Mouse (Mus musculus) embryonic facial prominence, embryonic 10.5 days (tissue): ENCODE data around the gene Abcb6. TPM values are rescaled to one million over a fixed set of nuclear protein-coding genes. Genes with fewer than 3 reads are reported as not detected.

ENCODE experiments used
- DNase-seq: peaks from one replicate; pipeline ENCODE4 v3.0.0-alpha.2; 2017; ENCODE audit warnings: low spot score
- H3K27ac ChIP-seq: fragments of 300-500 bp; sonication (generic); replicated peaks from 2 replicates; pipeline ENCODE4 v1.5.1; 2016; ENCODE audit warnings: mild to moderate bottlenecking
- H3K27me3 ChIP-seq: fragments of 300-500 bp; sonication (generic); replicated peaks from 2 replicates; pipeline ENCODE4 v1.6.1; 2016; ENCODE audit warnings: low read depth, mild to moderate bottlenecking; ENCODE audit not compliant: poor library complexity, severe bottlenecking
- H3K36me3 ChIP-seq: fragments of 300-500 bp; sonication (generic); replicated peaks from 2 replicates; pipeline ENCODE4 v1.6.1; 2016; ENCODE audit warnings: mild to moderate bottlenecking, moderate library complexity
- H3K4me1 ChIP-seq: fragments of 300-500 bp; sonication (generic); 2 replicates; pipeline ENCODE4 v1.6.1; 2016
- H3K4me3 ChIP-seq: fragments of 300-500 bp; sonication (generic); 2 replicates; pipeline ENCODE4 v1.5.1; 2016; ENCODE audit warnings: mild to moderate bottlenecking, moderate library complexity
- H3K9me3 ChIP-seq: fragments of 300-500 bp; sonication (generic); 2 replicates; pipeline ENCODE4 v1.6.1; 2016; ENCODE audit warnings: mild to moderate bottlenecking
- WGBS: fragments of 180-500 bp; shearing (Covaris S2); methylation state at CpG from one replicate; pipeline ENCODE4 v1.1.7; 2016; 5-methylcytosine and 5-hydroxymethylcytosine counted together
- polyA plus RNA-seq: library from polyadenylated mRNA; unstranded; fragments of >200 nt; fragmentation: Nextera tagmentation; extraction: Ambion mirVana; gene quantifications from 2 replicates; pipeline ENCODE4 v1.2.1, GENCODE M21; 2016

The Abcb6 gene
- polyA plus RNA-seq, 1 experiment from 2014 or later, result 32.3 TPM

DNA sequence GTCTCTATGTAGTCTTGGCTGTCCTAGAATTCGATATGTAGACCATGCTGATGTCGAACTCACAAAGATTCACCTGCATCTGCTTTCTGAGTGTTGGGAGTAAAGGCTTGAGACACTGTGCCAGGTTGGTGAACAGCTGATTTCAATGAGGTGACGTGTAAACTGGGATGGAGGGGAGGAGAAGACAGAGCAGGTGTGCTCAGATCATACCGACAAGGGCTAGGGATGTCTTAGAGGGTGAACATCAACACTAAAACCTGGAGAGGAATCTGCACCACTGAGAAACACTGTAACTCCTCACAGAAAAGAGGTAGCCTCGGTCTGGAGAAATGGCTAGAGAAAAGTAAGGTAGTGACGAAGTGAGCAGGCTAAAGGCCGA, 12.1 kb downstream of the Abcb6 start:
- no peaks in the 10 kb centered on the region for H3K27me3 ChIP-seq
- peak overlapping the region; percentile 88 for H3K27ac ChIP-seq
- H3K36me3 ChIP-seq, result peaks cover 34% of the 10 kb centered on the region
- no peaks in the 10 kb centered on the region for H3K9me3 ChIP-seq
- no peak for DNase-seq
- 11% methylated on average over 7 of the region's 7 CpGs for WGBS
- peak overlapping the region; percentile 79 for H3K4me3 ChIP-seq
- peaks cover 15% of the 10 kb centered on the region for H3K4me1 ChIP-seq

- H3K9me3 ChIP-seq, result no peaks in the 10 kb centered on the region
- no peak for DNase-seq
- H3K4me3 ChIP-seq, result no peak overlapping the region
- no peaks in the 10 kb centered on the region for H3K4me1 ChIP-seq
- H3K27ac ChIP-seq, result no peak overlapping the region
- 84% methylated on average over 4 of the region's 4 CpGs for WGBS
- no peaks in the 10 kb centered on the region for H3K27me3 ChIP-seq
- no peaks in the 10 kb centered on the region for H3K36me3 ChIP-seq
Observed at GRCm38 (mm10) chr1:75160256-75160617, 20.0 kb downstream of the Abcb6 start.

- no peaks in the 10 kb centered on the region for H3K9me3 ChIP-seq
- no peaks in the 10 kb centered on the region for H3K27me3 ChIP-seq
- 72% methylated on average over 5 of the region's 5 CpGs for WGBS
- H3K4me3 ChIP-seq, result no peak overlapping the region
- H3K36me3 ChIP-seq, result no peaks in the 10 kb centered on the region
- H3K4me1 ChIP-seq, result no peaks in the 10 kb centered on the region
- H3K27ac ChIP-seq, result no peak overlapping the region
- DNase-seq, result no peak
Observed at GRCm38 (mm10) chr1:75159540-75160255, 20.5 kb downstream of the Abcb6 start.

GRCm38 (mm10) chr1:75158990-75159389, 21.2 kb downstream of the Abcb6 start:
- no peaks in the 10 kb centered on the region for H3K36me3 ChIP-seq

GRCm38 (mm10) chr1:75155837-75156236, 24.4 kb downstream of the Abcb6 start:
- no peak for DNase-seq
- H3K9me3 ChIP-seq, result no peaks in the 10 kb centered on the region
- no peaks in the 10 kb centered on the region for H3K27me3 ChIP-seq
- 69% methylated on average over 3 of the region's 3 CpGs for WGBS
- no peaks in the 10 kb centered on the region for H3K36me3 ChIP-seq
- no peak overlapping the region for H3K27ac ChIP-seq
- H3K4me1 ChIP-seq, result no peaks in the 10 kb centered on the region
- H3K4me3 ChIP-seq, result no peak overlapping the region

More at GRCm38 (mm10) chr1:75158990-75159389, 21.2 kb downstream of the Abcb6 start:
- H3K4me3 ChIP-seq, result no peak overlapping the region
- no peaks in the 10 kb centered on the region for H3K27me3 ChIP-seq
- no peak for DNase-seq
- H3K4me1 ChIP-seq, result no peaks in the 10 kb centered on the region
- H3K27ac ChIP-seq, result no peak overlapping the region
- no peaks in the 10 kb centered on the region for H3K9me3 ChIP-seq

DNA sequence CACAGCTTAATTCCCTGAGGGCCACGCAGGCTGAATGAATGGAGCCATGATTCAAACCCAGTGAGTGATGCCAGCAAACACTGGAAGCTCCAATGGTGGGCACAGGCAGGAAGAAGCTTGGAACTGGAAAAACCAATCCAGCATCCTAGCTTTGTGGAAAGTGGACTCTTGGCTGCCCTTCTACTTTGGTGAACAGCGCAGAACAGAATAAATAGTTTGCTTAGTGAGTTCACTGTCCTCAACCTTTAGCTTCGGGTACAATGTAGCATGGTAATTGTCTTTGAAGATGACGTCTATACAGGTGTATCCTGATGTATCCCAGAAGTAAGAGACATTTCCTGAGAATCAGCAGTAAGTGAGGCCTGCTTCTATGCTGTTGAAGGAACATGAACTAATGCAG, 31.5 kb downstream of the Abcb6 start:
- Histone ChIP-seq H3K4me3 (no peak overlapping the region), H3K9me3 (no peaks in the 10 kb centered on the region), H3K36me3 (peaks cover 57% of the 10 kb centered on the region), H3K4me1 (peaks cover 9% of the 10 kb centered on the region), H3K27ac (no peak overlapping the region), H3K27me3 (no peaks in the 10 kb centered on the region)
- 90% methylated on average over 4 of the region's 4 CpGs for WGBS
- DNase-seq, result no peak

- Histone ChIP-seq H3K27ac (no peak overlapping the region), H3K36me3 (peaks cover 57% of the 10 kb centered on the region), H3K9me3 (no peaks in the 10 kb centered on the region), H3K4me3 (no peak overlapping the region), H3K4me1 (peaks cover 18% of the 10 kb centered on the region), H3K27me3 (no peaks in the 10 kb centered on the region)
- no peak for DNase-seq
- 76% methylated on average over 7 of the region's 7 CpGs for WGBS
Observed at GRCm38 (mm10) chr1:75147411-75148135, 32.6 kb downstream of the Abcb6 start.

GRCm38 (mm10) chr1:75145589-75145988, 34.6 kb downstream of the Abcb6 start:
- Histone ChIP-seq H3K27ac (no peak overlapping the region), H3K36me3 (peaks cover 57% of the 10 kb centered on the region), H3K9me3 (no peaks in the 10 kb centered on the region), H3K27me3 (no peaks in the 10 kb centered on the region), H3K4me3 (no peak overlapping the region), H3K4me1 (peaks cover 31% of the 10 kb centered on the region)
- WGBS, result 90% methylated on average over 3 of the region's 3 CpGs
- DNase-seq, result no peak

DNA sequence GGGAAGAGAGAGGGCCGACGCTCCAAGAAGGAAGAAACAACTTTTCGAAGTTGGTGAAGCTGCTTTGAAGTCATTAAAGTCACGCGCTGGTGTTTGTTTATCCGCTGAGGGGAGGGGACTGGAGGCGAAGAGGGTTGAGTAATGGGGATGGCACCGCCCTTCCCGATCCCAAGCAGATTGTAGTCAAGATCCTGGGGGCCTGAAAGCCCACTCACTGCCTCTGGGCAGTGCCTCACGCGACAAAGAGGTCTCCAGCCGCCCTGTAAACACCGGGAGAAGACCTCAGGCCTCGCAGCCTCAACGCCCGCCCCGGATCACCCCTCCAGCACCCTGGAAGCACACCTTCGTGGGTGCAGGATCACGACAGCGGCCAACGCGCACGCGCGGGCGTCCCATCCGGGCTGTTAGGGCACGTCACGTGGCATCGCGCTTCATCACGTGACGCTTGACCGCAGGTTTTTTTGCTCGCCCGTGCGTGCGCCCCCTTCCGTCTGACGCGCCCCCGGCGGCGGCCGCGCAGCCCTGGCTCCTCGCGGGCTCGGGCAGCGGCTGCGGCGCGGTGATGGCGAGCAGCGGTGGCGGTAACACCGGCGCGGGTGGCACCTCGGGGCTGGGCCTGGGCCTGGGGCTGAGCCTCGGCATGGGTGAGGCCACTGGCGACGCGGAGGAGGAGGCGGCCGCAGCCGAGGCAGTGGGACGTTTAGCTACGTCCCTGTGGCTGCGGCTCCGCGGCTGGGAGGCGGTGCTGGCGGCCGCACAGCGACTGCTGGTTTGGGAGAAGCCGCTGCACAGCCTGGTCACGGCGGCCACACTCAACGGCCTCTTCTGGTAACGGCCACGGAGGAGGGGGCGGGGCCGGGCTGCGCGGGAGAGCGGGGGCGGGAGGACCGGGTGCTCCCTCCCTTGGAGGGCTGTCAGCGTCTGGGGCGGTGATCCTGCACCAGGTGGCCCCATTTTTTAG, 37.6 kb downstream of the Abcb6 start, which contains the start of the genes Cnppd1 and Retreg2:
TSS of gene Cnppd1 (minus strand) at position 411 of the 961 bp plus-strand sequence.
TSS of gene Retreg2 (plus strand) at position 478 of the 961 bp plus-strand sequence.
- peaks cover 60% of the 10 kb centered on the region for H3K36me3 ChIP-seq
- peaks cover 33% of the 10 kb centered on the region for H3K4me1 ChIP-seq
- under 1% methylated on average over 91 of the region's 91 CpGs for WGBS
- H3K4me3 ChIP-seq, result peak within 1 kb of the TSS; percentile 89
- H3K27ac ChIP-seq, result peak within 1 kb of the TSS; percentile 96
- H3K27me3 ChIP-seq, result no peaks in the 10 kb centered on the region
- DNase-seq, result peak; percentile 97
- H3K9me3 ChIP-seq, result no peaks in the 10 kb centered on the region

- Histone ChIP-seq H3K27ac (peak overlapping the region; percentile 96), H3K9me3 (no peaks in the 10 kb centered on the region), H3K4me3 (peak overlapping the region; percentile 89), H3K36me3 (peaks cover 60% of the 10 kb centered on the region), H3K27me3 (no peaks in the 10 kb centered on the region), H3K4me1 (peaks cover 33% of the 10 kb centered on the region)
- WGBS, result under 1% methylated on average over 53 of the region's 53 CpGs
- DNase-seq, result peak; percentile 58
Observed at GRCm38 (mm10) chr1:75141486-75142190, 38.6 kb downstream of the Abcb6 start.

DNA sequence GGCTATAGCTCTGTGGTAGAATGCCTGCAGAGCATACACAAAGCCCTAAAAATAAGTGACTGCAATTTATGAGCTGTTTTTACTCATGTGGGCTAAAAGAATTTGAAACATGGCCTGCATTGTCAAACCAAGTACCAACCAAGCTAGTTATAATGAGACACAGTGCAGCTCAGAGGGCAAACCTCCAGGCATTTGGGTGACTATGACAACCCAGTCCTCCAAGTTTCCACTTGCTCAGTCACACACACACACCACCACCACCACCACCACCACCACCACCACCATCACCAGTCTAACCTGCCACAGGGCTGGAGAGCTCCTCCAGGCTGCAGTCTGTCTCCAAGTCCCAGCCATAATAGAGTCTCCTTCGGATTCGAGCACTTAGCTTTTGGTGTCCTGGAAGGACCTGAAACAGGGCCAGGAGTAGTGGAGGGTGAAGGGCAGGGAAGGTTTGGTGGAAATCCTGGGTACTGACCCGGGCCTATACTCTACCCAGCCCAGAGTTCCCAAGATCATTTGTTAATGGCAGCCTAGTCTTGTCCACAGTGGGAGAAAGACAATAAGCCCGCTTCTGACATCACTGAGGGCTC, 39.5 kb downstream of the Abcb6 start:
- H3K27me3 ChIP-seq, result no peaks in the 10 kb centered on the region
- H3K4me1 ChIP-seq, result peaks cover 33% of the 10 kb centered on the region
- peak overlapping the region; percentile 89 for H3K4me3 ChIP-seq
- peak overlapping the region; percentile 96 for H3K27ac ChIP-seq
- H3K36me3 ChIP-seq, result peaks cover 60% of the 10 kb centered on the region
- no peak for DNase-seq
- 67% methylated on average over 4 of the region's 4 CpGs for WGBS
- H3K9me3 ChIP-seq, result no peaks in the 10 kb centered on the region
